Mouse (Mus musculus): ENCODE data around the gene Sav1. TPM values are rescaled to one million over a fixed set of nuclear protein-coding genes. Genes with fewer than 3 reads are reported as not detected.

Sav1 gene
- 10 to 100 TPM; 63.2 to 65.8 TPM for total RNA-seq (2021)
- long read RNA-seq, experiment 1, transcript Sav1-201 (5 exons, 2,524 nt), result major isoform, 36 of 50 reads
- long read RNA-seq, experiment 1, partial matches to known transcripts, result 3 of 50 reads
- long read RNA-seq, experiment 1, other reads (novel, unspliced or antisense), result 10 of 50 reads
- long read RNA-seq, experiment 2, transcript Sav1-201 (5 exons, 2,524 nt), result major isoform, 50 of 57 reads
- long read RNA-seq, experiment 2, partial matches to known transcripts, result 0 of 57 reads
- long read RNA-seq, experiment 2, other reads (novel, unspliced or antisense), result 7 of 57 reads

GRCm38 (mm10) chr12:69986786-69987497 is at the start of gene Sav1:
Gene Sav1, minus strand, starts transcription at chr12:69987002.
- DNase-seq (ENCODE audit: low spot score in 2 of 2), result peak; percentile 82 to 89

GRCm38 (mm10) chr12:70026233-70026632 is 39.4 kb upstream of the Sav1 start:
- DNase-seq (ENCODE audit: low spot score in 2 of 2), result no peak

- no peak for DNase-seq (ENCODE audit: low spot score in 2 of 2)
Measured at GRCm38 (mm10) chr12:70025431-70025830, 38.6 kb upstream of the Sav1 start.

- no peak for DNase-seq (ENCODE audit: low spot score in 2 of 2)
Measured at GRCm38 (mm10) chr12:70023580-70023979, 36.8 kb upstream of the Sav1 start.

GRCm38 (mm10) chr12:70018153-70018552 is 31.4 kb upstream of the Sav1 start:
- DNase-seq (ENCODE audit: low spot score in 2 of 2), result no peak

GRCm38 (mm10) chr12:70015936-70016335 is 29.1 kb upstream of the Sav1 start:
- DNase-seq (ENCODE audit: low spot score in 2 of 2), result no peak

GRCm38 (mm10) chr12:70011681-70012080 is 24.9 kb upstream of the Sav1 start:
- no peak for DNase-seq (ENCODE audit: low spot score in 2 of 2)

- DNase-seq (ENCODE audit: low spot score in 2 of 2), result no peak
Measured at GRCm38 (mm10) chr12:70010356-70010755, 23.6 kb upstream of the Sav1 start.

GRCm38 (mm10) chr12:70005103-70005502 is 18.3 kb upstream of the Sav1 start:
- DNase-seq (ENCODE audit: low spot score in 2 of 2), result no peak

GRCm38 (mm10) chr12:69998186-69998983 is 11.6 kb upstream of the Sav1 start:
- DNase-seq (ENCODE audit: low spot score in 2 of 2), result no peak

GRCm38 (mm10) chr12:69995382-69995781 is 8.6 kb upstream of the Sav1 start:
- no peak for DNase-seq (ENCODE audit: low spot score in 2 of 2)

GRCm38 (mm10) chr12:69986241-69986762 is 500 bp downstream of the Sav1 start:
- DNase-seq (ENCODE audit: low spot score in 2 of 2), result peak; percentile 52 to 56

- DNase-seq (ENCODE audit: low spot score in 2 of 2), result no peak
Measured at GRCm38 (mm10) chr12:69985546-69985945, 1.3 kb downstream of the Sav1 start.

GRCm38 (mm10) chr12:69982874-69983273 is 3.9 kb downstream of the Sav1 start:
- DNase-seq (ENCODE audit: low spot score in 2 of 2), result no peak

GRCm38 (mm10) chr12:69977376-69977998 is 9.3 kb downstream of the Sav1 start:
- no peak for DNase-seq (ENCODE audit: low spot score in 2 of 2)

GRCm38 (mm10) chr12:69976688-69977087 is 10.1 kb downstream of the Sav1 start:
- no peak for DNase-seq (ENCODE audit: low spot score in 2 of 2)

- DNase-seq (ENCODE audit: low spot score in 2 of 2), result no peak
Measured at GRCm38 (mm10) chr12:69973666-69974065, 13.1 kb downstream of the Sav1 start.

GRCm38 (mm10) chr12:69968154-69968553 is 18.6 kb downstream of the Sav1 start:
- DNase-seq (ENCODE audit: low spot score in 2 of 2), result peak in 1 of 2 experiments; percentile 20

- DNase-seq (ENCODE audit: low spot score in 2 of 2), result no peak
Measured at GRCm38 (mm10) chr12:69967112-69967511, 19.7 kb downstream of the Sav1 start.

GRCm38 (mm10) chr12:69966071-69966470 is 20.7 kb downstream of the Sav1 start:
- DNase-seq (ENCODE audit: low spot score in 2 of 2), result no peak

GRCm38 (mm10) chr12:69965644-69966043 is 21.2 kb downstream of the Sav1 start:
- DNase-seq (ENCODE audit: low spot score in 2 of 2), result no peak
